Mouse (Mus musculus): Measurements from ENCODE around the gene Ppp1r13l.

DNA sequence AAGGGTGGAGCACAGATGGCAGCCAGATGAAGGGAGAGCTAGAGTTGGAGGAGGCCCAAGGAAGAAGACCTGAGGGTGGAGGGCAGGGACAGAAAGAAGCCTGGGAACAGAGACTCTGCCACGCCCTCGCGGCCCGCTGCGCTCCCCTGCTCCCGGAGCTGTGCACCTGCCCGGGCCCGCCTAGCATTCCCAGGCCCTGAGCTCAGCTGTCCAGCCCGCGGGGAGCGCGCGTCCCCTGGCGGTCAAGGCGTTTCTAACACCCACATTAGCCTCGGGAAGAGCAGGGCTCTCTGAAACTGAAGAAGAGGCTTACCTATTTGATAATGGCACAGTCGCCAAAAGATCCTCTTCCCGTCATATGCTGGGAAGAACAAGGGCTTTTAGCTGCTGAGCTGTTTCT, 4.3 kb downstream of the Ppp1r13l start:
- TF ChIP-seq GATA1 (IDR thresholded peaks at IDR 0.05; ENCODE audit: borderline replicate concordance, low read length) (no peak), FLI1 (IDR thresholded peaks at IDR 0.05; ENCODE audit: low read length) (no peak)

Measured in megakaryocyte, embryonic 14.5 days (primary cell).